Mouse (Mus musculus) layer of hippocampus, postnatal 10 days (tissue): ENCODE data around the gene Sik2. TPM values are rescaled to one million over a fixed set of nuclear protein-coding genes. Genes with fewer than 3 reads are reported as not detected.

Experiments used
- DNase-seq, 2 experiments: peaks; one replicate each; pipeline ENCODE4 v3.0.0; 2021; ENCODE audit warnings: low spot score in 2 of 2
- long read RNA-seq: library from polyadenylated mRNA; stranded (forward); transcript quantifications from one replicate; pipeline ENCODE4 v2.0.0, GENCODE M21; 2023
- total RNA-seq, 2 experiments: library from RNA; stranded (reverse); gene quantifications; 2 replicates each; pipeline ENCODE4 v1.2.3; 2021

Gene Sik2
- 10 to 100 TPM; 39.5 to 39.8 TPM for total RNA-seq
- long read RNA-seq, partial matches to known transcripts = 1 of 9 reads
- long read RNA-seq, other reads (novel, unspliced or antisense) = 8 of 9 reads

DNA sequence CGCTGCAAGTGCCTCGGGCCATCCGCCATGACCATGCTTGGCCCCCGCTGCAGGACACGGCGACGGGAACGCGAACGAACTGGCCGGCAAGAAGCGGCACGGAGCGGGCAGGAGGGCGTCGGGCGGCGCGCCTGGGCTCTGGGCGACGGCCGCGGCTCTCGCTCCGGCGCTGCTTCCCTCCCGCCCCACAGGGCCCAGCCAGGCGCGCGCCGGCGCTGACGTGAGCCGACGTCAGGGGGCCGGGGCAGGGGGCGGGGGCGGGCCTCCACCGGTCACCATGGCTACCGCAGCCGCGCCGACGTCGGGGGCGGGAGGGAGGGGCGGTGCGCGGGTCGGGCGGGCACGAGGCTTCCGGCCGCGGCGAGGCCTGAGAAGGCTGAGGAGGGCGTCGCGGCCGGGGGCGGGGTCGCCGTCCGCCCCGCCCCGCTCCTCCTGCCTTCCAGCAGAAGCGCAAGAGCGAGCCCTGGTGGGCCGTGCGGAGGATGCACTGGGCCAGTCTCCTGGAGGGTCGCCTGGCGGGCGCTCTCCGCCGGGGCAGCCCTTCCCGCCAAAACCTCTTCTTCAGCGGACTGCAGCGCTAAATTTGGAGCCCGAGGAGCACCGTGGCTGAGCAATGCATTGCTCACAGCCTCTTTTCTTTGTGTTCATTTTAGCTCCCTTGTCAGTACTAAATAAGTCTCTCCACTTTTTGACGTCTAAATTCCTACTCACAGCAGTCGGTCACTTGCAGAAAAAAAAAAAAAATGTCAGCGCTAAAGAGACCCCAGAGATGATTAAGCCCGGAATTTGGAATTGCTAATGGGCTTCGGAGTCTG lies at the start of gene Sik2:
Sik2 (minus strand) TSS at position 233 of the 815 bp plus-strand sequence.
- DNase-seq = peak; percentile 86 to 89

DNA sequence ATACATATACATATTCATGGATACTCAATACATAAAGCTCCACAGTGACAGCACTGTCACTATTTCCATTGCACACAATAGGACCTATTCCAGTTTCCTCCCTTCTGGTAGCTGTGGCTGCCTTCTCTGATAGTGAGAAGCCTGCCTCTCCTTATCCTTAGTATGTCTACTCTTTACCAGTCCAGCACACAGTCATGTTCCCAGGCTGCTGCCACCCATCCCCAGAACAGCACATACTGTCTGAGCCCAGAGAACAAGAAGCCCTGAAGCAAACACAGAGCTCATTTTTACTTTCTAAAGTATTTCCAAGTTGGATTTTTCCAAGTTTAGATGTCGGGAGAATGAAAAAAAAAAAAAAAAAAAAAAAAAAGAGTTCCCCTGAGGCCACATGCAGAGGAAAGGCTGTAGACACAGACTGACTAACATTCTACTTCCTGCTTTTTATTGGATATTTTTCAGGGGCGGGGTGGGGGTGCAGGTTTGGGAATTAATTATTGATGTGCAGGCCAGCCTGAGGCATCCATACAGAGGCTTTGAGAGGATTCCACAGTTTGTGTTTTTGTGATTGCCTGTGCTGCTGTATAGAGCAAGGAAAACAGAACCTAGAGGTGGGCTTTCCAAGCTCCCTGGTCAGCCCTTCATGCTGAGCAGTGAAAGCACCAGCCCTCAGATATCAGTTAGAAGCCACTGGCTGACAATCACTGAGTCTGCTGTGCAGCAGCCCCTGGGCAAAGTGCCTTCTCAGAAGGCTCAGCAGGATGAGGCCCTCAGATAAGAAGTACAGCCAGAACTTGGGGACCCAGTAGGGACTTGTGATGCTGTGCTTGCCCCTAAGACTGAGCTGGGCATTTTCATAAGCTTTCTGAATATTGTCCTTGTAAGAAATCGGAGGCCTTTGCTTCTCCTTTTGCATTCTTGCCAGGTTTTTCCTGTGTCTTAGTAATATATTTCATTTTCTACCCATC lies 47.8 kb upstream of the Sik2 start:
- no peak for DNase-seq

DNA sequence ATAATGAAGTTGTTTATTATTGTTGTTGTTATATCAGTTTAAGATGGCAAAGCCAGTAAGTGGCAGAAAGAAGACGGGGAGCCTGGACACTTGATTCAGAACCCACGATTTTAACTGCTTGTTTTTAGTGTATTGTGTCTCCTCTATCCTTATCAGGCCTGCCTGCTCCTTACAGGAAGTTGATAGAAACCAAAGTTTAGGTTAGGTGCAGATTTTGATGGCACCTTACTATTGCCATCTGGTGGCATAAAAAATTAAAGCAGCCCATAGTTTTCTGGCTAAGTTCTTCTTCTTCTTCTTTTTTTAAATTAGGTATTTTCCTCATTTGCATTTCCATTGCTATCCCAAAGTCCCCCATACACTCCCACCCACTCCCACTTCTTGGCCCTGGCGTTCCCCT lies 43.3 kb upstream of the Sik2 start:
- DNase-seq = no peak

DNA sequence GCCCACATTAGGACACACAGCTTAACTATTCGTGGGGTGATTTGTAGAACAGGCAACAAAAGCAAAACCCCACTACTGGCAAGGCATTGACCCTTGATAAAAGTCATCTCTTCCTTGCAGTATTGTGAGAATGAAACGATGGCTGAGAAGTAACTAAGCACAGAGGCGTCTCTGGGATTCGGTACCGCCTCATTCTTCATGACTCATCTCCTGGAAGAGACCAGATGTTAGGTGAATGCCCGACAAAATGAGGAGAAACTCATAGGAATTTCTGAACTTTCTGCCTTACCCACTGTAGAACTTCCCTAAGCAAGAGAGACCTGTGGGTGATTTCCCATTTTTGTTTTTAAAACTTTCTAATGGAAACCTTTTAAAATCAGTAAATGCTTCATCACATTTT lies 33.3 kb upstream of the Sik2 start:
- no peak for DNase-seq

DNA sequence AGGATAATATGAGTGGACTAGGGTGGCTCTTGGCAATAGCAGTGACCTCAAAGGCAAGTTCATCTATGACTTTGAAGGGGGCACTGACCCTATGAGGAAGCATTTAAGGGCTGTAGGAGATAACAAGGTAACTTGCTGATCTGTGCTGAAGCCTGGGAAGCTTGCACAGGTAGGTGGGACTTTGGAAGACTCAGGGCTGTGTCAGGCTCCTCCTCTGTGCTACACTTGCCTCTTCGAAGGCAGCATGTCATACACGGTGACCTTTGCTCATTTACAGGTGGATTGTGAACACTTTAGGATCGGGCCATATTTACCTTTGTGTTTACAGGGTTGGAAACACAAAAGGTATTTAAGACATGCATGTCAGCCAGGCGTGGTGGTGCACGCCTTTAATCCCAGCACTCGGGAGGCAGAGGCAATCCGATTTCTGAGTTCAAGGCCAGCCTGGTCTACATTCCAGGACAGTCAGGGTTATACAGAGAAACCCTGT lies 32.7 kb upstream of the Sik2 start:
- no peak for DNase-seq

DNA sequence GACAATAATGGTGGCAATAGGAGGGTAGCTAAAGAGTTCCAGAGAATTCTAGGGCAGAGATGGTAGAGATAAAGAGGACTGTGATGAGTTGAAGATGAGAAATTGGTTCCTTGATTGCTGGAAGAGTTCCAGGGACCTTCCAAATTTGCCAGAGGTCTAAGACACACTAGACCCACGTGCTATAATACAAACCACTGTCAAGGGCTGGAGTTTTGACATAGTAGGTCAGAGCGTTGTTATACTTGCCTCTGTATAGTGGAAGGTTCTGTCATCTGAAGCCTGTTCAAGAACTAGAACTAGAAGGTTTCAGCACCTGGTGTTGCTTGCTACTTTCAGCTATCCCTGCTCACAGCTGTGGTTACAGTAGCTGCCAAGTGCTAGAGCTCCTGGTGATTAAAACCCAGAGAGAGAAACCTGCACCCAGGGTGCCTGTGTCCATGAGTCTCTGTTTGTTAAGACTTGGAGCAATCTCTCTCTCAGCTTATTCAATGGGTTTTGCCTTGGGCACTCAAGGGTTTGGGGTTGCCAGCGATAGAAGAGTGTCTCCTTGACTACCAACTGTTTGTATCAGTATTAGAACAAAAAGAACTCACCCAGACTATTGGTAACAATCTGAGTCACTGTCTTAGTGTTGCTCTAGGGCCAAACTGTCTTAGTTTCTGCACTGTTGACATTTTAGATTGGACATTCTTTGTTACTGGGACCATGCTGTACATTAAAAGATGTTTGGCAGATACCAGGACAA lies 24.1 kb upstream of the Sik2 start:
- no peak for DNase-seq

DNA sequence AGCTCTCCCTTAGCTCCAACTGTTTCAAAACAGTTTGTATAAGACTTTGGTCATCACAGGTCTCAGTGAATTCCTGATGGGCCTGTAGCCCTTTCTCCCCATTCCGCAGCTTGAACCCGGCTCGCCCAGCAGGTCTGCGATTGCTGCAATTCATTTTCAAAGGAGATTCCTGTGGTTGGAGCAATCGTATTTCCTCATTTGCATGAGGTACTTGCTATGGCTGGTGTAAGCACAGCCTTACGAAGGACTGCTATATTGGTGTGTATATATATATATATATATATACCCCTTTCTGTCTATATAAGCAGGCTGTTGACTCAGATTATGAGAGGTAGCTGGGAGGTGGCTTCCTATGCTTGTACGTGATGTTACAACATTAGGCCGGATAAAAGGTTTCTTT lies 23.4 kb upstream of the Sik2 start:
- DNase-seq = no peak

DNA sequence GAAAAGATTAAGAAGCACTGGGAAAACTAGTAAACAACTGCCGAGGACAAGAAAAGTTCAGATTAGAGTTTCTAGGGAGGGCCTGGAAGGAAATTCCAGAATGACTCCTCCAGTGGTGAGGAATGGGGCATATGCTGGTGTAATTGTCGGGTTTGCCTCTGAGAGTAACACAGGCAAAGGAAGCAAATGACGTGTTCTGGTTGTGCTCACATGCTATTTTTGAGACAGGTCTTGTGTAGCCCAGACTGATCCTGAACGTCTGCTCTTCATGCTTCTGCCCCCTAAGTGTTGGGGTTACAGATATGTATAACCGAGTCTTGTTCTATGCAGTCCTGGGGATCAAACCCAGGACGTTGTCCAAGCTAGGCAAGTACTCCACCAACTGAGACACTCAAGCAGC lies 22.7 kb upstream of the Sik2 start:
- DNase-seq = no peak

DNA sequence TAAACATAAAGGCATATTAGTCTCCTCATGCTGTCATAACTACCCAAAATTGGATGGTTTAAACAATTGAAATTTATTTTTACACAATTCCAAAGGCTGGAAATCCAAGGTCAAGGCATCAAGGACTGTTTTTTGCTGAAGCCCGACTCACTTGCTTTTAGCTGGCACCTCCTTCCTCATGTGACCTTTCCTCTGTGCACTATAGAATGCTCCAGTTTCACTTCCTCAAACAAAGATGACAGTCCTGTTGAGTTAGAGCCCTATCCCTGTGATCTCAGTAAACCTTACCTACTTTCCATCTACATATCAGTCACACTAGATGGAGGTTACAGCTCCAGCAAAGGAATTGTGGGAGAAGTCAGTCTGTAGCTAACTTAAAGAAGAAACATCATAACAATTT lies 21.3 kb upstream of the Sik2 start:
- no peak for DNase-seq

DNA sequence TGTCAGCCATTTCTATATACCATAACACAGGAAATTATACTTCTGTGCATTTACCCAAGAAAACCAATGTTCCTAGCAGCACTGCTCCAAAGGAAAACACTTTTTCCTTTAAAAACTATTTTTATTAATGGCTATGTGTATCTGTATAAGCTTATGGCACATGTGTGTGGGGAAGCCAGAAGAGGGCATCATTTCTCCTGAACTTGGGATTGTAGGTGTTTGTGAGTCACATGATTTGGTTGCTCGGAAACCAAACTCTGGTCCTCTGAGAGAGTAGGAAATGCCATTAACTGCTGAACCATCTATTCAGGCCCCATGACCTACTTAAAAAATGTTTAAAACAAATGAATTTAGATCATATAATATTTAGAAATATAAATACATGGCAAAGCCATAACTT lies 18.1 kb upstream of the Sik2 start:
- no peak for DNase-seq

DNA sequence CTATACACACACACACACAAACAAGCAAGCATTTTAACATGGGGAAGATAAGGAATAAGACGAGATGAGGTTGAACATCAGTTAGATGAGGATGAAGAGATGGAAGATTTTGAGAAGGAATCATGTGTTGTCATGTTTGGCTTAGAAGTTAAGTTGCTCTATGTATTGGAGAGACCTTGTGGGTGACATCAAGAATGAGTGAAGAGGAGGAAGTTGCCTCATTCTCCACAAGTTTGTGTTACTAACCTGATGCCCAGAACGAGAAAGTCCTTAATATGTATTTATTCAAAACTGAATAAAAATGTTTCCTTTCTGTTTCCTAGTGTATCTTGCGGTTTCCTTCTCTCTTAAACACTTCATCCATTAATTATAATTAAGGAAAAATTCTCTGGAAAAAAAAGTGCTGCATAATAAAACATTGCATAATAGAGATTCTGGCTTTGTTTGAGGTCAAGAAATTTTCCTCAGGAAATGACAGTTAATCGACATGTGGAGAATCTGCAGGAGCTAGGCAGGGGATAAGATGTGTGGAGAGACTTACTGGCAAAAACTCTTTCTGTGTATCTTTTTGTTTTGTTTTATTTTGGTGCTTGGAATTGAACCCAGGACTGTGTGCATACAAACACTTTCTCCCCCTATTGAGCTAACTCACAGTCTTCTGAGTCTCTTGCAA lies 12.4 kb upstream of the Sik2 start:
- no peak for DNase-seq

DNA sequence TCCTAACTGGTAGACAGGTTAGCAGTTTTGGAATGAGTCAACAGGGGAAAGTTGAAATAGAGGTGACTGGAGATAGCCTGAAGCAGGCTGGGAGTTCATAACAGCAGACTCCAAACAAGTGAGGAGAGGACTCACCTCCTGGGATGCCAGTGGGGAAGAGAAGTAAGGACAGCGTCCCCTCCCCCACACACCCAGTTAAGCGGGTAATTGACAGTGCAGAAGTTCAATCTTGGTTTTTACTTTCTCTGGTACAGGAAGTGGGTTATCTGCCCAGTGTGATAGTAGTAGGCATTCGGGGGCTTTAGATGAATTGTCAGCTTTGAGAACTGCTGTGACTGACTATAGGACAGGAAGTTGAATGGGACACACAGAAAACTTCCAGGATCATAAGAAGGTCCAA lies 11.5 kb upstream of the Sik2 start:
- no peak for DNase-seq

DNA sequence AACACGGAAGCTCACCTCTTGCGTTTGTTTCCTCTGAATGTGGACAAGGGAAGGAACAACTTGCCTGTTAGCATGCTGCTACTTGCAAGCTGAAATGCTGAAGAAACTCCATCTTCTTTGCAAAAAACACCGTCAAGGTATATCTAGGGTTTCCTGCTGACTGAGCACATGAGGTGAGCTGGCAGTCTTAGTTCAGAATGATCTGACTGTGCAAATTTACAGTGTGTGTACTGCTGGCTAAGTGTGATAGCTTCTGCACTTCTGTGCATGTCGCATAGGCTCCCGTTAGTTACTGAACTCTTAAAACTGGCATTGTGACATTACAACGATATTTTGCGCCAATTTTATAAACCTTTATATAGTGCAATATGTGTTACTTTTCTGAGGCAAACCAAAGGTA lies 10.8 kb upstream of the Sik2 start:
- DNase-seq = no peak

DNA sequence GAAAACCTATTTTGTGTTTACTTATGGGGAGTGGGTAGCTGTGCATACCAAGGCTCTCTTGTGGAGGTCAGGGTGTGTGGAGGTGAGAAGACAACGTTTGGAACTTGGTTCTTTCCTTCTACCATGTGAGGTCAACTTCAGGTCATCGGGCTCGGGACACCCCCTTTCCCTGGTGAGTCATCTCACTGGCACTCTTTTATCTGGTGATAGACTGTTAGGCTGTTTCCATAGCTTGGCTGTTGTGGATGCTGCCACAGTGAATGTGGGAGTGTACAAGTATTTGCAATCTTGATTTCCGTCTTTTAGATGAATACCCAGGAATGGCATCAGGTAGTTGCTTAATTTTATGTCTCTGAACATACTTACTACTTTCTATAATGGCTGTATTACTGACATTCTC lies 6.9 kb upstream of the Sik2 start:
- no peak for DNase-seq

DNA sequence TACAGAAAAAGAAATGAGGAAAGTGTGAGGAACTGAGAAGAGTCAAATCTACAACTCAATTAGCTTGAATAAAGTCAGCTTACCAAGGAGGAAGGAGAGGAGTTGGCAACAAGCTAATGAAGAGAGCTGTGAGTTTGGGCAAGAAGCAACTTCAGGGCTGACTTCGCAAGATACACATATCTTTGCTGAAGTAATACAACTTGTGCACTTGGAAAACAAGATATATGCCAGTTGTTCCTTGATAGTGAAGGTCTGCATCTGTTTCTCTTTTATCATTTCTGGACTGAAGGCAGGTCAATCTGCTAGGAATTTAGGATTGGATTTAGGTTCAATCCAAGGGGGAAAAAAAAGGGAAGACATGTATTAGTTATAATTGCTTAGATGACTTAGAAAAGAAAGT lies 4.8 kb upstream of the Sik2 start:
- DNase-seq = no peak

DNA sequence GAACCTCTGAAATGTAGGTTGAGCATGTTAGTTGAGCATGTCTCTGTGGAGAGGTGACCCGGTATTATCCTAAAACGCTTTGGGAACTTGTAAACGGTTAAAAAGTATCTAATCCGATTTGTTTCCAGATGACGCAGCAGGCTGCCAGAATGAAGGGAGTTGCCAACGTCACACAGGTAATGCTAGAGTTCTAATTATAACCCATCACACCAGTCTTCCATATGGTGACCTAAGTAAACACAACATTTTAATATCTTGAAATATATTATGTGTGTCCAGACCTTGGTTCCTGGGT lies 730 bp upstream of the Sik2 start:
- peak; percentile 10 to 14 for DNase-seq

DNA sequence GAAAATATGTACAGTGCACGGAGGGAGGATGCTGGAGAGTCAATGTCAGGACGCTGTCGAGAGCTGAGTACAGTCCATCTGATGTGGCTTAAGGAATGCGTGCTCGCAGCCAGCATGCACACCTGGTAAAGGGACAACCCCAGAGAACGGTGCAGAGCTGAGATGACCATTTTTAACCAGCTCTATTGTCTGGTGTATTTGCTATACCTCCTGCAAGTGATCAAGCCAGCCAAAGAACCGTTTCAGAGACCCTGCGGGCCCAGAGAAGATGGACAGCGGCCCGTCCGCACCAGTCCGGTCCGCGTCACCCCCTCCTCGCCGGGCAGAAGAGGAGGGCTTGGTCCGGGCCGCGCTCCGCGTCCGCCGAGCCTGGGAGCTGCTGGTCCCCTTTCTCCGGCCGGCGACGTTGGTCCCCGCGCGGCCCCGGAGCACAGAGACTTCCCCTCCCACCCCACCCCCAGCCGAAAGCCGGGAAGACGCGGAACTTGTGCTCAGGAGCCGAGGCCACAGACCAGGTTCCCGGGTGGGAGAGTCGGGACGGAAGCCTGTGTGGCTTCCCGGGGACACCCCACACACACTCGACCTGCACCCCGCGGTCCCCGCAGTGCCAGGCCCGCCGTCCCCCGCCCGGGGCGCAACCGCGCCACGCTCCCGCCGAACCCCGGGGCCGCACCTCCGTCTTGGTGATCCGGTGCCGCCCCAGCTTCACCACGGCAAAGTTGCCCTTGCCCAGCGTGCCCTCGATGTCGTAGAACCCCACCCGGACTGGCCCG lies 619 bp downstream of the Sik2 start:
- DNase-seq = no peak

DNA sequence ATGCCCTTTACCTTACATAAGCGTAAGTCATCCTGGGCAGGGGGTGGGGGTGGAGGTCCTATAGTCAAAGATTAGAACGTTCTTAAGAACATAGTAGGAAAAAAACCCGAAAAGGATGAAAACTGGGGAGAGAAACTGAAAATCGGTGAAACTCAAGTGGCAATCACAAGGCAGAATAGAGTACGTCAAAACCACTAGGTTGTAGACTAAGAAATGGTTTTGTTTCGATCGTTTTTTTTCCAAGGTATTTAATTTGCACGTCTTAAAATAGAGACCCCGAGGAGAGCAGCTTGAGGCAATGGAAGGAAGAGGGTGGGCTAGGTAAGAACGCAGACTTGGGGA lies 1.2 kb downstream of the Sik2 start:
- DNase-seq = no peak

DNA sequence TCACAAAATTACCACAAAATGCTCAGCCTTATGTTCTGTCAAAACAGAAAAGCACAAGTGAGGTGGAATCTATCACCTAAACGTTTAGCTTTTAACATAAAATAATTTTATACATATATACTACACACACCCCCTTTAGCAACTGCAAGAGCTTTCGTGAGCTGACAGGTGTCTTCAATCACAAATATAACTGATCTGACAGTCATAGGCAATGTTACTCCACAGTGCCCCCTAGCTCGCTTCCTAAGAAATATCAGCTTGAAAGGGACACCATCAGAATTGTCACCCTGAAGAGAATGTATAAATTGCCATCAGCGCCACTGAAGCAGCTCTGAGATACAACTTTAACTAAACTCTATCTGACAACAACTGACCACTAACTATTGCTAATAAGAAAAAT lies 2.0 kb downstream of the Sik2 start:
- peak; percentile 70 to 81 for DNase-seq

DNA sequence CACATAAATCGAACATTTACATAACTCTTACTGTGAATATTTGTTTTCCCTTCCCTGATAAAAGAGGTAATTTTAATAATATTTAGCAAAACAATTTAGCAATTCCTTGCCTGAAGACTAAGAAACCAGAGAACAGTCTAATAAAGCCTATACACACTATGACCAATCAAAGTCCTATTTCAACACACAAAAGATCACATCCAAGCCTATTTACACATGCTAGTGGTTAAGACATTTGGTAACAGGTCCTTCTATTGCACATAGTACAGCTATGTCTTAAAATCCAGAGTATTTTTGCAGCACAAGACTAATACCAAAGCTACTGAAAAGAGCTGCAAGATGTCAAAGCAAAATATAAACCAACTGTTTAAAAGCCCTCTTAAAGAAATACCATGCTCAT lies 4.8 kb downstream of the Sik2 start:
- DNase-seq = no peak
